Mouse (Mus musculus): ENCODE measurements around the gene Pnliprp1. TPM values are rescaled to one million over a fixed set of nuclear protein-coding genes. Genes with fewer than 3 reads are reported as not detected.
A peak's percentile ranks its signal among the peaks of the same experiment; 100 is the strongest.

Gene Pnliprp1
- polyA plus RNA-seq, 1 experiment from 2014 or later = not detected

DNA sequence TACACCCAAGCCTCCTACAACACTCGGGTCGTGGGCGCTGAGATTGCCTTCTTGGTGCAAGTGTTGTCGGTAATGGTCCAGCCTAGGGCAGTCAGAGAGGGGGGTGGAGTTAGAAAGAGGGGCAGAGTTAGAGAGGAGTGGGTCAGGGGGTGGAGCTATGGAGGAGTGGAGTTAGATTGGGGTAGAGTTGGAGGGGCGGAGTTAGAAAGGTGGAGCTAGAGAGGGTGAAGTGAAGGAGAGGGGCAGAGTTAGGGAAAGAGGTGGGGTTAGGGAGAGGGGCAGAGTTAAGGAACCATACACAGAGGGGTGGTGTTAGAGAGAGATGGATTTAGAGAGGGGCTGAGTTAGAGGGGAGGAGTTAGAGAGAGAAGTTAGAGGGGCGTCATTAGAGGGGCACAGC lies 33.6 kb downstream of the Pnliprp1 start:
- Histone ChIP-seq H3K4me2 (replicated peaks) (no peak overlapping the region), H3K27ac (no peak overlapping the region), H3K9ac (no peak overlapping the region), H3K27me3 (ENCODE audit: control insufficient read depth, insufficient read depth, low read length) (no peaks in the 10 kb centered on the region), H3K4me3 (replicated peaks; ENCODE audit: low read length) (no peak overlapping the region), H3K36me3 (replicated peaks; ENCODE audit: control insufficient read depth, insufficient read depth) (no peaks in the 10 kb centered on the region), H3K4me1 (replicated peaks; ENCODE audit: control insufficient read depth, insufficient read depth, low read length) (no peaks in the 10 kb centered on the region), H3K9me3 (ENCODE audit: control insufficient read depth, low read length) (no peaks in the 10 kb centered on the region)
- DNase-seq (ENCODE audit: low spot score) = no peak
- peak; percentile 4; the same call in 1 of the 2 replicates for ATAC-seq (ENCODE audit: low FRiP score)
- 28% methylated on average over 6 of the region's 6 CpGs for WGBS

DNA sequence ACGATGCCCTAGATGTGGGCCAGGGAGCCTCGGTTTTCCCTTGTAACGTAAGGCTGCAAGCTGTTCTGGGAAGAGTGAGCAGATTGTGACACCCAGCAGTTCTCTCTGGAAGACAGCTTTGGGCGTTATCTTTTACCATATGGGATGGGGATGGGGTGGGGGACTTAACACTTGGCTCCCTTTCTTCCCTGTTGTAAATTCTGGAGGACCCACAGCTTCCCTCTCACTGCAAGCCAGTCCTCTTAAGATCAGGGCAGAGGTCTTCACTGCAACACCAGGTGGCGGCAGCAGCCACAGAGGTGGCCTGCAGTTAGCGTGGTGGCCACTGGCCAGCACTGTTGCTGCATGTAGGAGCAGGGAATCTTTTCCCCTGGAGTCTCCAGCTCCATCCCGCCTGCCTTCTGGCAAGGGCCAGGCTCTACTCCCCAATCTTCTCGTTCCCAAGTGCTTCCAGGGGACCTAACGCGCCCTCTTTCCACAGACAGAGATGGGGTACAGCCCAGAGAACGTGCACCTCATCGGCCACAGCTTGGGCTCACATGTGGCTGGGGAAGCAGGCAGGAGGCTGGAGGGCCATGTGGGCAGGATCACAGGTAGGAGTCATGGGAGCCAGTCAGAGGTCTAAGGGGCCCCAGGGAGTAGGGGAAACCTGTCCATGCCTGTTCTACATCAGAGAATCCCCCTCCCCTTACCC lies 34.3 kb downstream of the Pnliprp1 start:
- H3K4me2 ChIP-seq (replicated peaks) = no peak overlapping the region
- no peak overlapping the region for H3K27ac ChIP-seq
- H3K4me1 ChIP-seq (replicated peaks; ENCODE audit: control insufficient read depth, insufficient read depth, low read length) = no peaks in the 10 kb centered on the region
- H3K9ac ChIP-seq = peak overlapping the region; percentile 28; the same call in 1 of the 2 replicates
- H3K4me3 ChIP-seq (replicated peaks; ENCODE audit: low read length) = no peak overlapping the region
- DNase-seq (ENCODE audit: low spot score) (peak; percentile 74), ATAC-seq (ENCODE audit: low FRiP score) (peak; percentile 70; the same call in 1 of the 2 replicates)
- no peaks in the 10 kb centered on the region for H3K36me3 ChIP-seq (replicated peaks; ENCODE audit: control insufficient read depth, insufficient read depth)
- WGBS = 10% methylated on average over 12 of the region's 12 CpGs
- no peaks in the 10 kb centered on the region for H3K27me3 ChIP-seq (ENCODE audit: control insufficient read depth, insufficient read depth, low read length)
- H3K9me3 ChIP-seq (ENCODE audit: control insufficient read depth, low read length) = no peaks in the 10 kb centered on the region

DNA sequence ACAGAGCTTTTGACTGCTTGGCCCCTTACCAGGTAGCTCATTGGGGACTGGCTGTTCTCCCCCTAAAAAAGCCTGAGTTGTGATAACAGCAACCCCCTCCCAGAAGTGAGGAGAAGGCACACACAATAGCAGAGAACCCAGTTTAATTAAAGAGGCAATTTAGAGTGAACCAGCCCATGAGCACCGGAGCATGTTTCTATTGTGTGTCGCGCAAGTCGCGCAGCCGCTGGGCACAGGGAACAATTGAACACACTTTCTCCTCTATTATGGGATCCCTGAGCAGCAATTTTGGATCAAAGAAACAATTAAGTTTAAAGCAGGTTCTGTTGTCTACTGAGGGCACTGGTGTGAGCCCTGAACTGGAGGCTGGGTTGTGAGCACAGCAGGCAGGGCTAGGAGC lies 38.6 kb downstream of the Pnliprp1 start:
- no peak for ATAC-seq (ENCODE audit: low FRiP score)
- WGBS = 18% methylated on average over 6 of the region's 6 CpGs
- Histone ChIP-seq H3K9me3 (ENCODE audit: control insufficient read depth, low read length) (no peaks in the 10 kb centered on the region), H3K27me3 (ENCODE audit: control insufficient read depth, insufficient read depth, low read length) (no peaks in the 10 kb centered on the region), H3K4me1 (replicated peaks; ENCODE audit: control insufficient read depth, insufficient read depth, low read length) (no peaks in the 10 kb centered on the region), H3K9ac (no peak overlapping the region), H3K4me2 (replicated peaks) (no peak overlapping the region), H3K27ac (no peak overlapping the region), H3K36me3 (replicated peaks; ENCODE audit: control insufficient read depth, insufficient read depth) (no peaks in the 10 kb centered on the region), H3K4me3 (replicated peaks; ENCODE audit: low read length) (no peak overlapping the region)
- DNase-seq (ENCODE audit: low spot score) = no peak

DNA sequence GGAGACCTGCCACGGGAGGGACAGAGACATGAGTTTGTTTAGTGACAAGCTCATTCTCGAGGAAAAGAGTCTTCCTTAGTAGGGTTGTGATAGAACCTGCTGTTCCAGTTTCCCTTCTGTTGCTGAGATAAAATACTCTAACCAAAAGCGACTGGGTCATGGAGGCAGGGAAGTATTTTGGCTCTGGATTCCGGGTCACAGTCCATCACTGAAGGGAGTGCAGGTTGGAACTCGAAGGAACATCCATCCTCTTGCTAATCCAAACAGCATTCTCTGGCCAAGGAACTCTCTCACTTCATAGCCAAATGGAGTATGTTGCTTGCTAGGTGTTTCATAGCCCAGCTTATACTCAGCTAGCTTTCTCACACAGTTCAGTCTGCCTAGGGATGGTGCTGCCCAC lies 47.8 kb downstream of the Pnliprp1 start:
- DNase-seq (ENCODE audit: low spot score) (no peak), ATAC-seq (ENCODE audit: low FRiP score) (no peak)
- Histone ChIP-seq H3K27me3 (ENCODE audit: control insufficient read depth, insufficient read depth, low read length) (no peaks in the 10 kb centered on the region), H3K27ac (no peak overlapping the region), H3K36me3 (replicated peaks; ENCODE audit: control insufficient read depth, insufficient read depth) (no peaks in the 10 kb centered on the region), H3K4me1 (replicated peaks; ENCODE audit: control insufficient read depth, insufficient read depth, low read length) (peaks cover 4% of the 10 kb centered on the region), H3K9me3 (ENCODE audit: control insufficient read depth, low read length) (no peaks in the 10 kb centered on the region), H3K4me3 (replicated peaks; ENCODE audit: low read length) (no peak overlapping the region), H3K9ac (no peak overlapping the region), H3K4me2 (replicated peaks) (no peak overlapping the region)
- 82% methylated on average over 5 of the region's 5 CpGs for WGBS

DNA sequence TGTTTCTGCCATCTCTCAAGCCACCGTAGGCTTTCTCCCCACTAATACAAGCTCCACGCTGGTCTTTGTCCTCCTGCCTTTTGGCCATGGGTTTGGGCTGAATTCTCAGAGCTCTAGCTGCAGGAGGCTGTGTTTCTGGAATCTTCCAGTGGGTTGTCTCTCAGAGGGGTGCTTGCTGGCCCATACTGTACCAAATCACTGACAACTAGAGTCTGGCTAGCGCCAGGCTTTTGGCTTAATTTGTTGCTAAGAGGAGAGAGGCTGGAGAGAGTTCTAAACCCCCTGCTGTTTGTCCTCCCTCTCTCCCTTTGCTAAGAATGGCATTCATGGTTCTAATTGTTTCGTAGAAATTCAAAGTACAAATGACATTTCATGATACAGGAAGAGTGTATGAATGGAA lies 52.9 kb downstream of the Pnliprp1 start:
- ATAC-seq (ENCODE audit: low FRiP score) (no peak), DNase-seq (ENCODE audit: low spot score) (peak; percentile 36)
- Histone ChIP-seq H3K36me3 (replicated peaks; ENCODE audit: control insufficient read depth, insufficient read depth) (no peaks in the 10 kb centered on the region), H3K9ac (no peak overlapping the region), H3K4me2 (replicated peaks) (no peak overlapping the region), H3K4me1 (replicated peaks; ENCODE audit: control insufficient read depth, insufficient read depth, low read length) (peaks cover 22% of the 10 kb centered on the region), H3K27me3 (ENCODE audit: control insufficient read depth, insufficient read depth, low read length) (no peaks in the 10 kb centered on the region), H3K9me3 (ENCODE audit: control insufficient read depth, low read length) (no peaks in the 10 kb centered on the region), H3K4me3 (replicated peaks; ENCODE audit: low read length) (no peak overlapping the region), H3K27ac (no peak overlapping the region)
- WGBS = 22% methylated on average over 4 of the region's 4 CpGs

DNA sequence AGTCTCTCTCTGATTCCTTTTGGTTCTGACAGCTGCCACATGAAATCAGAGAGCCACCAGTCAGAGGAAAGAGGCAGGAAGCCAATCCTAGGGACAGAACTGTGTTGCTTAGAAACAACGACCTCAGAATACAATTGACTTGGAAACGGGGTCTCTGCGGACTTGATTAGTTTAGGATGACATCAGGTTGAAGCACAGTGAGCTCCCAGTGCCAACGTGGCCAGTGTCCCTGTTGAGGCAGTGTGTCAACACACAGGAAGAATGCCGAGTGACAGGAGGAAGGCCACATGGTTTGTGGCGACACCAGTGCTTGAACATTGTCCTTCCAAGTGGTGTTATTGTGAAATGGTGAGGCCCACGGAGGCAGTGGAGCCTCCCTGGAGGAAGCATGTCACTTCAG lies 55.3 kb downstream of the Pnliprp1 start:
- Histone ChIP-seq H3K27ac (no peak overlapping the region), H3K4me1 (replicated peaks; ENCODE audit: control insufficient read depth, insufficient read depth, low read length) (peaks cover 22% of the 10 kb centered on the region), H3K27me3 (ENCODE audit: control insufficient read depth, insufficient read depth, low read length) (no peaks in the 10 kb centered on the region), H3K4me3 (replicated peaks; ENCODE audit: low read length) (no peak overlapping the region), H3K36me3 (replicated peaks; ENCODE audit: control insufficient read depth, insufficient read depth) (no peaks in the 10 kb centered on the region), H3K9ac (no peak overlapping the region), H3K4me2 (replicated peaks) (no peak overlapping the region), H3K9me3 (ENCODE audit: control insufficient read depth, low read length) (no peaks in the 10 kb centered on the region)
- 20% methylated on average over 7 of the region's 7 CpGs for WGBS
- peak; percentile 74; the same call in 1 of the 2 replicates for ATAC-seq (ENCODE audit: low FRiP score)
- DNase-seq (ENCODE audit: low spot score) = peak; percentile 53

DNA sequence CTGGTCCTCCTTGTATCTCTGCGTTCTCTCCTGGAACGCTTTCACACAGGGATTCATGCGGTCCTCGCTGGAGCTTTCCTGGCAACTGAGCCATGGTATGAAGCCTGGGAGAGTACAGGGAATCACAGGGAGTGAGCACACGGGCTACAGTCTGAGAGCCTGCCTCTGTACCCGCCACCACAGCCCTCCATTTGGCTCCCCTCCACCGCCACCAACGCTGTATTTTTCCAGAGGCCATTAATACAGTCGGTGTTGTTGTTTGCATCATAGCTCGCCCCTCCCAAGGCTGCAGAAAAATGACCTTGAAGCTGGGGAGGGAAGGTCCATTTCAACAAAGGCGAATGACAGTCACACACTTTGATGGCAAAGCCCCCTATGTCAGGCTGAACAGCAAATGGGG lies 60.5 kb downstream of the Pnliprp1 start:
- WGBS = 65% methylated on average over 11 of the region's 11 CpGs
- Histone ChIP-seq H3K9ac (no peak overlapping the region), H3K4me2 (replicated peaks) (no peak overlapping the region), H3K27me3 (ENCODE audit: control insufficient read depth, insufficient read depth, low read length) (no peaks in the 10 kb centered on the region), H3K4me3 (replicated peaks; ENCODE audit: low read length) (no peak overlapping the region), H3K9me3 (ENCODE audit: control insufficient read depth, low read length) (no peaks in the 10 kb centered on the region), H3K36me3 (replicated peaks; ENCODE audit: control insufficient read depth, insufficient read depth) (no peaks in the 10 kb centered on the region), H3K4me1 (replicated peaks; ENCODE audit: control insufficient read depth, insufficient read depth, low read length) (peaks cover under 1% of the 10 kb centered on the region; the same call in 1 of the 2 replicates), H3K27ac (0 out of 2 replicates have a peak overlapping the region, but pooled peaks have one; percentile 21)
- no peak for DNase-seq (ENCODE audit: low spot score)
- ATAC-seq (ENCODE audit: low FRiP score) = 0 out of 2 replicates have a peak, but pooled peaks have one; percentile 31

Other genes starting within 250 kb of the Pnliprp1 start
- not detected in 2 replicates for gene Ccdc172, start 216.9 kb upstream of the Pnliprp1 start, polyA plus RNA-seq (2014; fragmentation: Nextera tagmentation; extraction: Ambion mirVana)
- gene Pnlip, start 76.4 kb upstream of the Pnliprp1 start, polyA plus RNA-seq (2014; fragmentation: Nextera tagmentation; extraction: Ambion mirVana) = 2.1 and 2.2 TPM in 2 replicates
- 0.16 TPM in 1 of 2 replicates, not detected in the other for gene Pnliprp2, start 30.8 kb downstream of the Pnliprp1 start, polyA plus RNA-seq (2014; fragmentation: Nextera tagmentation; extraction: Ambion mirVana)
- not detected in 2 replicates for gene 1700019N19Rik, start 65.6 kb downstream of the Pnliprp1 start, polyA plus RNA-seq (2014; fragmentation: Nextera tagmentation; extraction: Ambion mirVana)
- gene Eno4, start 214.5 kb downstream of the Pnliprp1 start, polyA plus RNA-seq (2014; fragmentation: Nextera tagmentation; extraction: Ambion mirVana) = 1.7 and 2.0 TPM in 2 replicates
- gene Hspa12a, start 214.8 kb downstream of the Pnliprp1 start, polyA plus RNA-seq (2014; fragmentation: Nextera tagmentation; extraction: Ambion mirVana) = 40.5 and 45.5 TPM in 2 replicates

All from hindbrain, embryonic 14.5 days (tissue).